Mouse (Mus musculus) heart, adult 2 months (tissue): Measurements from ENCODE around the gene Slc48a1.

Experiments used
- CTCF ChIP-seq: fragments of 200-600 bp; IDR thresholded peaks from 2 replicates; pipeline ENCODE4 v1.8.1; 2022; ENCODE audit warnings: antibody characterized with exemption, mild to moderate bottlenecking, moderate library complexity
- EP300 ChIP-seq: fragments of 200-500 bp; IDR thresholded peaks from 2 replicates; pipeline ENCODE4 v1.6.1; 2011; ENCODE audit warnings: low read depth, low read length, control low read depth; ENCODE audit not compliant: insufficient read depth
- POLR2A ChIP-seq: fragments of 200-500 bp; IDR thresholded peaks from 2 replicates; pipeline ENCODE4 v1.6.1; 2011; ENCODE audit warnings: mild to moderate bottlenecking, low read depth, low read length, control low read depth; ENCODE audit not compliant: insufficient read depth

GRCm38 (mm10) chr15:97813452-97814204 lies 35.3 kb downstream of the Slc48a1 start:
- TF ChIP-seq CTCF (no peak), EP300 (no peak), POLR2A (no peak)
